Mouse (Mus musculus): Measurements from ENCODE around the gene Samd3.

- TF ChIP-seq POLR2A (IDR thresholded peaks at IDR 0.05; ENCODE audit: insufficient read depth, low read depth, low read length) (no peak), CTCF (IDR thresholded peaks at IDR 0.05; ENCODE audit: insufficient read depth, low read depth, low read length) (no peak)
Observed at GRCm38 (mm10) chr10:26249426-26250165, 20.1 kb downstream of the Samd3 start.

Measured in olfactory bulb, adult 2 months (tissue).